Mouse (Mus musculus) CD8-positive naive resting alpha-beta T cell, adult 2 months (primary cell): Measurements from ENCODE around the gene Olfr805.

Experiments
- DNase-seq, 2 experiments: peaks; one replicate each; pipeline ENCODE4 v3.0.0; 2022; ENCODE audit warnings: low read depth in 2 of 2, low spot score in 2 of 2

Olfr805 gene

GRCm38 (mm10) chr10:129729275-129729674, at the start of gene Olfr805:
Gene Olfr805, minus strand, starts transcription at chr10:129729375.
- no peak for DNase-seq

- DNase-seq: no peak
Observed at GRCm38 (mm10) chr10:129778123-129778522, 48.9 kb upstream of the Olfr805 start.

GRCm38 (mm10) chr10:129774338-129774737, 45.2 kb upstream of the Olfr805 start, which contains the start of gene Olfr809:
Gene Olfr809, plus strand, starts transcription at chr10:129774638.
- DNase-seq: no peak

- DNase-seq: no peak
Observed at GRCm38 (mm10) chr10:129765182-129765581, 36.0 kb upstream of the Olfr805 start, which contains the start of gene Olfr808. Gene Olfr808, plus strand, starts transcription at chr10:129765482.

- DNase-seq: no peak
Observed at GRCm38 (mm10) chr10:129757693-129758092, 28.5 kb upstream of the Olfr805 start, which contains the start of gene Olfr807. Gene Olfr807, minus strand, starts transcription at chr10:129757793.

- no peak for DNase-seq
Observed at GRCm38 (mm10) chr10:129741821-129742220, 12.6 kb upstream of the Olfr805 start, which contains the start of gene Olfr806. Gene Olfr806, minus strand, starts transcription at chr10:129741921.

GRCm38 (mm10) chr10:129702910-129703309, 26.3 kb downstream of the Olfr805 start, which contains the start of gene Olfr804:
Gene Olfr804, plus strand, starts transcription at chr10:129703210.
- DNase-seq: no peak

GRCm38 (mm10) chr10:129694186-129694585, 35.0 kb downstream of the Olfr805 start, which contains the start of gene Olfr803:
Gene Olfr803, minus strand, starts transcription at chr10:129694286.
- no peak for DNase-seq

GRCm38 (mm10) chr10:129688069-129688468, 41.1 kb downstream of the Olfr805 start, which contains the start of gene Olfr802:
Gene Olfr802, minus strand, starts transcription at chr10:129688169.
- no peak for DNase-seq

GRCm38 (mm10) chr10:129673765-129674164, 55.4 kb downstream of the Olfr805 start, which contains the start of gene Olfr801:
Gene Olfr801, minus strand, starts transcription at chr10:129673865.
- no peak for DNase-seq
